Mouse (Mus musculus): ENCODE measurements around the gene Adgrl2.

Gene Adgrl2

DNA sequence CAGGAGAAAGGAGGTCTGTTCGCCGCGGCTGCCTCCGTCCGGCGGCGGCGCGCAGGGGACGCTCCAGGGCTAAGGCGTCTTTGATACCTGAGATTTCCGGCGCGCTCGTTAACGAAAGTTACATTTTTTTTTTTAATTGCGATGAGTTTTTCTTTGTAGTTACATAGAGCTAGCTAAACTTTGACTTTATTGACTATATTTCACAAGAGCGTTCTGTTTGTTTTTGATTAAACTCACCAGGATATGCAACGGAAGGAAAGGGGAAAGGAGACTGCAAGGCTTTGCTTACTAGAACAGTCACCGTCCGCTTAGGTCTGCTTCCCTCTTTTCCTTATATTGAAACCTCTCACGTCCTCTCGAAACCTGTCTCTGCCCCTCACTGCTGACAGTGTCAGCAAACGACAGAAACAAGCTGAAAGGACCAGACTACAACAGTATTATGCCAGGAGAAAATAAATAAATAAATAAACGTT lies at the start of gene Adgrl2:
Gene Adgrl2, minus strand, starts transcription at position 25 of the 473 bp plus-strand sequence.
- DNase-seq (ENCODE audit: low spot score), result peak; percentile 80

DNA sequence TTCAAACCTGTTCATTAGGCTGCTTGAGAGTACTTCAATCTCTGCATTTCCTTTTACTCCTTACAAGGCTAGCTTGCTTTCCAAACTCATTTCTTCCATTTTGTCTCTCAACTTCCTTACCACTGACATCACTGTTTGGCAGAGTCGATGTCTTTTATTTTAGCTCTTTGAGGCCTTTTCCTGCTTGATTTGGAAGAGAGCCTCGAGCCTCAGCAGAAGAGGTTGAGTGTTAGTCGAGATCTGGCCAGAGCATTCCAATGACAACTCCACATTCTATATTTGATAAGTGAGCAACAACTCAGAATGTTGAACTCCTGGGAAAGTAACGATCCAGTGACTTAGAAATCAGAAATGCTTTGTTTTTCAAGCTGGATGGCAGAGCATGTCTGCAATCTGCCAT lies 48.4 kb upstream of the Adgrl2 start:
- DNase-seq (ENCODE audit: low spot score), result no peak

- DNase-seq (ENCODE audit: low spot score), result no peak
Observed at GRCm38 (mm10) chr3:149019925-149020324, 29.6 kb upstream of the Adgrl2 start.

GRCm38 (mm10) chr3:149009311-149009710 lies 19.0 kb upstream of the Adgrl2 start:
- no peak for DNase-seq (ENCODE audit: low spot score)

DNA sequence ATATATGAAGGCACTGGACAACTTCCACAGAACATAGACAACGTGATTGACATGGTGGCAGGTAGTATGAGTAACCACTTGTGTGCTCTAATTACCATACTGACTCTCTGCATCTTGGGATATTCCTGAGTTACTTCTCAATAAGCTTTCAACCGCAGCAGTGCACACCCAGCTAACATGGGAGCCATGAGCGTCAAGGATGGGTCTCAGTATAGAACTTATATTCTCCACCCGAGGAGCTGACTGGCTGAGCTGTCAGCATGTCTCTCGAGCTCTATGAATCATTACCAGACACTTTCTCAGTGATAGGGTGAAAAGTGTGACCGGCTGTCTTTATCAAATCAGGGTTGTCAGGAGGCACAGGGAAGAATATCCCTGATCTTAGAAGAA lies 18.3 kb upstream of the Adgrl2 start:
- peak; percentile 54 for DNase-seq (ENCODE audit: low spot score)

- peak; percentile 75 for DNase-seq (ENCODE audit: low spot score)
Observed at GRCm38 (mm10) chr3:149007860-149008633, 17.7 kb upstream of the Adgrl2 start.

GRCm38 (mm10) chr3:149001364-149001763 lies 11.0 kb upstream of the Adgrl2 start:
- DNase-seq (ENCODE audit: low spot score), result no peak

- no peak for DNase-seq (ENCODE audit: low spot score)
Observed at GRCm38 (mm10) chr3:148998661-148999060, 8.3 kb upstream of the Adgrl2 start.

- DNase-seq (ENCODE audit: low spot score), result no peak
Observed at GRCm38 (mm10) chr3:148991056-148991455, 701 bp upstream of the Adgrl2 start.

DNA sequence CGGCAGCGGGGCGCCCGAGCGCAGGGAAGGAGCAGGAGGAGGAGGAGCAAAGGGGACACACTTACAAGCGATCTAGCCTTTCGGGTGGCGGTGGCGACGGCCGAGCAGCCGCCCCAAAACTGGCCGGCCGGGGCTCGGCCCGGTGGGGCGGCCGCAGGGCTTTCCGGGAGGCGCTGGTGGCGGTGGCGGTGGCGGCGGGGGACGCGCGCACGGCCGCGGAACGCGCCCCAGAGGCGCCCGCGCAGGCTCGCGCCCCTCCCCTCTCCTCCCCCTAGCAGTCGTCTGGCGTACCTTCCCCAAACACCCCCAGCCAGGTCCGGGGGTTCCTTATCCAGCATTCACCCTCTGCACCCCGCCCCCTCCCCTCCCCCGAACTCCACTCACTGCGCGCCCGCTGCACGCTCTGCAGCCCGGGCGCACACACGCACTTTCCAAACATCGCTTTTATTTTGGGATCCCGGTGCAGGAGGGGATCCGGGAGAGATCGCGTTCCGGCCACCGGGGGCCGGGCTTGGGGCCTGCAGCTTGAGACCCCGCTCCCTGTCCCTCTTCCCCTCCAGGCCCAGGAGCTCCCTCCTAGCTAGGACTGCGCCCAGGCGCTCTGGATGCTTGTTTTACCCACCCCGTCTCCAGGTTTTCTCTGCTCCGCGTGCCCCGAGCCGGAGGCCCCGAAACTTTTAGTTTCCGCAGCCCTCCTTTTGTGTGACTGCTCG lies 381 bp downstream of the Adgrl2 start:
- peak; percentile 79 for DNase-seq (ENCODE audit: low spot score)

DNA sequence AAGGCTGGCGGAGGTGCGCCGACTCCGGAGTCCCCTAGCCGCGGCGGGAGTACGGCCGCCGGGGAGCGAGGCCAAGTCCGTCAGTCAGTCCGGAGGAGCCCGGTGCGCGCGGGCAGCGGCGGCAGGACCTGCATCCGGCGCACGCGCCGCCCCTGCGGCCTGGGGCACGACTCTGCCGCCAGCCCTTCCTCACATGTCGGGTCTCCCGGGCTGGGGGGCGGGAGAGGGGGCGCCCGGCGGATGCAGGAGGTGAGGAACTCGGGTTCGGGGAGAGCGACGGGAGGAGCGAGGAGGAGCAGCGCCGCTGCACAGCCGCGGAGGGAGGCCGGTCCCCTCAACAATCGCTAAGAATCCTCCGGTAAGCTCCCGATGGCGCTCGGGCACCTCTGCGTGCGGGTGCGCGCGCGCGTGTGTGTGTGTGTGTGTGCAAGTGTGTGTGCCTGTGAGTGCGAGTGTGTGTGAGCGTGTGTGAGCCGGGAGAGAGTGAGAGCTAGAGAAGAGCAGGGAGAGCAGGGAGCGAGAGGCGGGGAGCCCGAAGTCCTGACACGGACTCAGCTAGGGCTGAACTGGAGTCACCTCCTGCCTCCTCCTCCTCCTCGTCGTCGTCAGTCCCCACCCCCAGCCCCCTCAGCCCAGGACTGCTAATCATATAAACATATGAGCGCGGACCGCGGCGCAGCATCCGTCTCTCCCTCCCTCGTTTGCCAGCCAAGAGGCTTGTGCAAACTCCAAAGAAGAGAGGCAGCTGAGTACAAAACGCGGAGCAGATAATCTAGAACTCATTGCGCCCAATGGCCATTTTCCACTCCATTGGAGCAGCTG lies 1.1 kb downstream of the Adgrl2 start:
- DNase-seq (ENCODE audit: low spot score), result peak; percentile 95

DNA sequence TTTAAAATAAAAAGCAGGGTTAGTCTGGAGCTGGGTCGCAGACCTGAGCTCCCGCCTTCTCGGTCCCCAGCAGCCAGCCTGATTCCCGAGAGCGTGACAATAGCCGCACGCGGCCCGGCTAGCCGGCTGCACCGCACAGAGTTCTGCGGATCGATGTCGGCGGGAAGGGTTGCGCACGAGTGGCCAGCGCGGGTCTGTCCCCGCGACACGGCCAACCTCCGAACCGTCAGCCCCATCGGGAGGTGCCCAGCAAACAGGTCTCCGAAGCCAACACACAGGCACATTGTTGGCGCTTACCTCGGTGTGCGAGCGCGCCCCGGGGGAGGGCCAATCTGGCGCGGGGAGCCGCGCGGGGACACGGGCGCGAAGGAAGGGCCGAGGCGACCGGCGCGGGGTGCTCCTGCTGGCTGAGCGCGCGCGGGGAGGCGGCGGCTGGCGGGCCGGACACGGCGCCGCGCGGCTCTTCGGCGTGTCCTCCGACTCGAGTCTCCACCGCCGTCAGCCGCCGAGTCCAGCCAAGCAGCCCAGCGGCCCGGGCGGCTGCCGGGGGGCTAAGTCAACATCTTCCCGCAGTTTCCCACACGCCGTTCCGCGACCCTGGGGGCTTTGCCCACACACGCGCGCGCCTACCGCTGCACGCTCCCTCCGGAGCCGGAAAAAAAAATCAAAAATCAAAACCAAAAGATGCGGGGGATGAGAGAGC lies 1.9 kb downstream of the Adgrl2 start:
- DNase-seq (ENCODE audit: low spot score), result no peak

- DNase-seq (ENCODE audit: low spot score), result peak; percentile 86
Observed at GRCm38 (mm10) chr3:148987591-148988292, 2.6 kb downstream of the Adgrl2 start.

- DNase-seq (ENCODE audit: low spot score), result peak; percentile 32
Observed at GRCm38 (mm10) chr3:148986894-148987590, 3.3 kb downstream of the Adgrl2 start.

GRCm38 (mm10) chr3:148986296-148986893 lies 4.0 kb downstream of the Adgrl2 start:
- DNase-seq (ENCODE audit: low spot score), result no peak

GRCm38 (mm10) chr3:148984326-148984725 lies 6.0 kb downstream of the Adgrl2 start:
- DNase-seq (ENCODE audit: low spot score), result no peak

DNA sequence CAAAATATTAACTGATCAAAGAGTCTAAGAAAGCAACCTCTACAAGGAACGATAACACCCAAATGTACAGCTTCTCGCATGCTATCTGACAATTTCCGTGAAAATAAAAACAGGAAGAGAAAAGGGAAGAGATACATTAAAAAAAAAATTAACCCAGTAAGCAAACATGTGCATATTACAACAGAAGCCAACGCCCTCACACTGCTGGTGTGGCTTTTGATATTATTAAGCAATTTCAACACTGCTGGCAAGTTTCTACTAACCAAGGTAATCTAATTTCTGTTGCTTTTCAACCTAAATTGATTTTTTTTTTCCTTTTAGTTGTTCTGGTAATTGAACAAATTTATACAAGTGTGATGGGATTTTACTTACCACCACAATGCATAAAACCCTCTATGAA lies 8.0 kb downstream of the Adgrl2 start:
- DNase-seq (ENCODE audit: low spot score), result no peak

GRCm38 (mm10) chr3:148981776-148982175 lies 8.6 kb downstream of the Adgrl2 start:
- DNase-seq (ENCODE audit: low spot score), result no peak

DNA sequence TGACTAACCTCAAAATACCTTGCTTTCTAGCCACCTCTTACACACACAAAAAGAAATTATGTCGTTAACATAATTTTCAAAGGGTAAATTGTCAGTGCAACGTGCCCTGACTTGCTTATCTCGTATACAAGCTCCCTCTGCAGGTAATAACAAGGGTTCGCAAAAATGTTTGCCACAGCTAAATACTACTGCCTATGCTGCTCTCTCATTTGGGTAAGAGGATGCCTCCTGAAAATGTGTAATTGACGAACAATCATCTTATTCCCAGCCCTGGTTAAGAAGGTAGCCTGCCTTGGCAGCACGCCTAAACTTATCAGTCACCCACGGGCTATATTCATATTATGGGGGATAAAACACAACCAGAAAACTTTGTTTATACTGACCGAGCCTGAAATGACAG lies 11.8 kb downstream of the Adgrl2 start:
- DNase-seq (ENCODE audit: low spot score), result no peak

GRCm38 (mm10) chr3:148977838-148978237 lies 12.5 kb downstream of the Adgrl2 start:
- no peak for DNase-seq (ENCODE audit: low spot score)

Data from yolk sac, embryonic 10.5 days (tissue).